In genomic region chr2:12418534-12419261, GRCm38 (mm10) we compare ENCODE assay signal across 8 mouse cellular contexts. TPM values are rescaled to one million over a fixed set of nuclear protein-coding genes. Genes with fewer than 3 reads are reported as not detected.
DNase-seq lines count a peak whose midpoint lies in the region; ATAC-seq and TF ChIP-seq lines count a peak whose summit lies in the region.

No protein-coding gene starts in this region.

- under 1% methylated on average over 40 of the region's 40 CpGs for WGBS in kidney, embryonic 15.5 days
- under 1% methylated on average over 40 of the region's 40 CpGs for WGBS in hindbrain, embryonic 10.5 days
- under 1% methylated on average over 39 of the region's 40 CpGs for WGBS in liver, embryonic 14.5 days (ENCODE audit: insufficient replicate concordance)
- 1% methylated on average over 40 of the region's 40 CpGs for WGBS in neural tube, embryonic 15.5 days

- peak overlapping the region; percentile 83 for H3K27ac ChIP-seq in kidney, embryonic 15.5 days
- H3K27ac ChIP-seq in ES-E14 (ENCODE audit: insufficient read depth, low read depth, low read length, poor library complexity, severe bottlenecking): no peak overlapping the region
- peak overlapping the region; percentile 88 for H3K27ac ChIP-seq in hindbrain, embryonic 10.5 days
- peak overlapping the region; percentile 23 for H3K27ac ChIP-seq in liver, embryonic 14.5 days
- peak overlapping the region; percentile 74 for H3K27ac ChIP-seq in neural tube, embryonic 15.5 days (replicated peaks)

- no peaks in the 10 kb centered on the region for H3K27me3 ChIP-seq in kidney, embryonic 15.5 days
- no peaks in the 10 kb centered on the region for H3K27me3 ChIP-seq in hindbrain, embryonic 10.5 days (ENCODE audit: insufficient read depth, poor library complexity, severe bottlenecking)
- H3K27me3 ChIP-seq in liver, embryonic 14.5 days (ENCODE audit: control insufficient read depth, insufficient read depth, low read length): no peaks in the 10 kb centered on the region
- H3K27me3 ChIP-seq in neural tube, embryonic 15.5 days (replicated peaks): no peaks in the 10 kb centered on the region

- ATAC-seq in kidney, embryonic 15.5 days (replicated peaks; ENCODE audit: low FRiP score): peak; percentile 78
- peak; percentile 63 for ATAC-seq in liver, embryonic 14.5 days (ENCODE audit: insufficient read depth)
- peak; percentile 78 for ATAC-seq in neural tube, embryonic 15.5 days (ENCODE audit: low FRiP score)

- in situ Hi-C loops in ES-E14 (cut with MboI; ENCODE audit: low sequenced_read_pairs in 2 of 2, unreplicated experiment in 2 of 2): no loop called here

- H3K36me3 ChIP-seq in kidney, embryonic 15.5 days: no peaks in the 10 kb centered on the region
- no peaks in the 10 kb centered on the region for H3K36me3 ChIP-seq in ES-E14 (ENCODE audit: control insufficient read depth, insufficient read depth, low read length, poor library complexity, severe bottlenecking)
- no peaks in the 10 kb centered on the region for H3K36me3 ChIP-seq in hindbrain, embryonic 10.5 days
- no peaks in the 10 kb centered on the region for H3K36me3 ChIP-seq in liver, embryonic 14.5 days (replicated peaks; ENCODE audit: control insufficient read depth, insufficient read depth, low read depth)
- H3K36me3 ChIP-seq in neural tube, embryonic 15.5 days: no peaks in the 10 kb centered on the region

- no peaks in the 10 kb centered on the region for H3K9me3 ChIP-seq in kidney, embryonic 15.5 days (replicated peaks)
- no peaks in the 10 kb centered on the region for H3K9me3 ChIP-seq in ES-E14 (ENCODE audit: control insufficient read depth, insufficient read depth, low read depth, low read length)
- no peaks in the 10 kb centered on the region for H3K9me3 ChIP-seq in hindbrain, embryonic 10.5 days
- H3K9me3 ChIP-seq in liver, embryonic 14.5 days (ENCODE audit: control insufficient read depth, low read length): no peaks in the 10 kb centered on the region
- no peaks in the 10 kb centered on the region for H3K9me3 ChIP-seq in neural tube, embryonic 15.5 days (replicated peaks)

- peak overlapping the region; percentile 77 for H3K9ac ChIP-seq in kidney, embryonic 15.5 days
- H3K9ac ChIP-seq in ES-E14 (ENCODE audit: insufficient read depth, low read depth, low read length, poor library complexity, severe bottlenecking): peak overlapping the region; percentile 72
- peak overlapping the region; percentile 85 for H3K9ac ChIP-seq in liver, embryonic 14.5 days (replicated peaks)
- peak overlapping the region; percentile 76 for H3K9ac ChIP-seq in neural tube, embryonic 15.5 days (replicated peaks)

- TF ChIP-seq CTCF in liver, embryonic 14.5 days (IDR thresholded peaks at IDR 0.05; ENCODE audit: low read depth): no peak

- H3K4me1 ChIP-seq in kidney, embryonic 15.5 days: peaks cover 9% of the 10 kb centered on the region
- peaks cover 2 to 4% of the 10 kb centered on the region in 2 experiments; a peak in 1 of 4 replicates for H3K4me1 ChIP-seq in ES-E14 (ENCODE audit: control insufficient read depth in 2 of 2, insufficient read depth in 2 of 2, low read length in 2 of 2, poor library complexity in 1 of 2)
- H3K4me1 ChIP-seq in hindbrain, embryonic 10.5 days (replicated peaks): peaks cover 18% of the 10 kb centered on the region
- H3K4me1 ChIP-seq in liver, embryonic 14.5 days (replicated peaks; ENCODE audit: control insufficient read depth in 2 of 2, insufficient read depth in 2 of 2, low read length in 1 of 2): peaks cover 8 to 15% of the 10 kb centered on the region in 2 experiments
- H3K4me1 ChIP-seq in neural tube, embryonic 15.5 days: peaks cover 12% of the 10 kb centered on the region

- peak overlapping the region; percentile 78 for H3K4me2 ChIP-seq in kidney, embryonic 15.5 days
- peak overlapping the region; percentile 80 for H3K4me2 ChIP-seq in liver, embryonic 14.5 days (ENCODE audit: low read depth)
- H3K4me2 ChIP-seq in neural tube, embryonic 15.5 days: peak overlapping the region; percentile 90

- DNase-seq in kidney, postnatal 14 days: no peak
- DNase-seq in ES-E14 (ENCODE audit: low read depth, low spot score): no peak
- DNase-seq in embryo, embryonic 10.5 days (ENCODE audit: low spot score): peak; percentile 42
- no peak for DNase-seq in hindbrain, embryonic 10.5 days (ENCODE audit: low spot score)
- no peak for DNase-seq in liver, embryonic 14.5 days (ENCODE audit: low read depth in 3 of 3, low spot score in 3 of 3)
- no peak for DNase-seq in natural killer cell, adult 2 months (ENCODE audit: low spot score in 2 of 2)

- no peak for TF ChIP-seq EP300 in liver, embryonic 14.5 days (IDR thresholded peaks at IDR 0.05; ENCODE audit: low read depth)

- H3K4me3 ChIP-seq in kidney, embryonic 15.5 days (replicated peaks): peak overlapping the region; percentile 93
- peak overlapping the region; percentile 97 to 100 for H3K4me3 ChIP-seq in ES-E14 (ENCODE audit: insufficient read depth in 1 of 2, low read depth in 1 of 2, low read length in 2 of 2, poor library complexity in 1 of 2, severe bottlenecking in 1 of 2)
- peak overlapping the region; percentile 88 for H3K4me3 ChIP-seq in hindbrain, embryonic 10.5 days
- H3K4me3 ChIP-seq in liver, embryonic 14.5 days (ENCODE audit: insufficient read depth in 1 of 2, low read depth in 2 of 2, low read length in 2 of 2): peak overlapping the region; percentile 77 to 95
- H3K4me3 ChIP-seq in neural tube, embryonic 15.5 days (replicated peaks): peak overlapping the region; percentile 83

TF ChIP-seq in ES-E14, 5 proteins besides CTCF, POLR2A, EP300 and RAD21:
- no peak for TF ChIP-seq CHD2 (IDR thresholded peaks at IDR 0.05; ENCODE audit: low read depth, low read length)
- no peak for TF ChIP-seq HCFC1 (IDR thresholded peaks at IDR 0.05; ENCODE audit: borderline replicate concordance, insufficient read depth, low read length)
- no peak for TF ChIP-seq ZNF384 (IDR thresholded peaks at IDR 0.05; ENCODE audit: low read depth, low read length)
- TF ChIP-seq MAFK (IDR thresholded peaks at IDR 0.05; ENCODE audit: insufficient read depth, low read depth, low read length): no peak
- no peak for TF ChIP-seq ZC3H11A (IDR thresholded peaks at IDR 0.05; ENCODE audit: borderline replicate concordance, low read depth, low read length)

RNA-seq across cellular contexts. Expression of gene Mindy3, which starts 0.6 kb away (rescaled TPM):
- 35.1 and 37.1 TPM in 2 replicates for polyA plus RNA-seq in kidney, embryonic 15.5 days (2015; fragmentation: Nextera tagmentation; extraction: Ambion mirVana)
- total RNA-seq in ES-E14 (2012; rRNA removed): 35.4 and 39.8 TPM in 2 replicates
- 40.8 and 41.0 TPM in 2 replicates for polyA plus RNA-seq in hindbrain, embryonic 10.5 days (2016; fragmentation: Nextera tagmentation; extraction: Ambion mirVana)
- polyA plus RNA-seq in liver, embryonic 14.5 days (2012; rRNA removed): 9.8 and 13.9 TPM in 2 replicates
- polyA plus RNA-seq in liver, embryonic 14.5 days (2014; fragmentation: Nextera tagmentation; extraction: Ambion mirVana): 15.2 and 15.7 TPM in 2 replicates
- polyA plus RNA-seq in neural tube, embryonic 15.5 days (2015; fragmentation: Nextera tagmentation; extraction: Ambion mirVana): 50.8 and 61.3 TPM in 2 replicates
